22 mouse cellular contexts compared by ENCODE assay signal in the genomic region with DNA sequence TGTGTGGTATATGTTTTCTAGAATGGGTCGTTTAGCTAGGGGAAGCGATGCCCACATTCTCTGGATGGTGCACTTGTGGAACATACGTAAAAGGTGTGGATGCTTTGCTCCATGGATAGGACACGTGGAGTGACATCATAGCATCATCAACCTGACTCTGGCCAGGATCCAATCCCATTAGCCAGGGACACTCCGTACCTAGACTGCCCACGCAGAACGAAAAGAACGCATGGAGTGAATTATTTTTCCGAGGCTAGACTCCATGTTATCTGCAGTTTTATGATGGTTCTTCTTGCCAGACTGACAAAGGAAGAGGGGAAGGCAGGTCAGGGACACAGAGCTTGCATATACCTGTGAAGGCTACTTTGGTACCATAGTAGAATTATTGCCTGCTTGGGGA. TPM values are rescaled to one million over a fixed set of nuclear protein-coding genes. Genes with fewer than 3 reads are reported as not detected.
DNase-seq lines count a peak whose midpoint lies in the region; ATAC-seq and TF ChIP-seq lines count a peak whose summit lies in the region.
"Had no signal": no experiment of that assay in that cellular context is flagged by ENCODE, and none has a peak within 500 bp of the region (broad histone marks: within the 10 kb centered on the region; RNA-seq: fewer than 3 reads in every experiment).

No protein-coding gene starts in this region.

- 71% methylated on average over 9 of the region's 9 CpGs for WGBS in heart, embryonic 13.5 days
- 86% methylated on average over 9 of the region's 9 CpGs for WGBS in kidney, embryonic 16.5 days
- WGBS in midbrain, embryonic 13.5 days: 86% methylated on average over 9 of the region's 9 CpGs
- 91% methylated on average over 9 of the region's 9 CpGs for WGBS in midbrain, embryonic 16.5 days
- WGBS in intestine, postnatal 0 days: 62% methylated on average over 9 of the region's 9 CpGs

- no peaks in the 10 kb centered on the region for H3K36me3 ChIP-seq in heart, embryonic 13.5 days
- H3K36me3 ChIP-seq in kidney, embryonic 16.5 days (ENCODE audit: insufficient read depth, low read length): no peaks in the 10 kb centered on the region
- no peaks in the 10 kb centered on the region for H3K36me3 ChIP-seq in midbrain, embryonic 13.5 days
- no peaks in the 10 kb centered on the region for H3K36me3 ChIP-seq in midbrain, embryonic 16.5 days (ENCODE audit: control insufficient read depth, insufficient read depth, low read length)
- no peaks in the 10 kb centered on the region for H3K36me3 ChIP-seq in intestine, postnatal 0 days (ENCODE audit: control insufficient read depth, insufficient read depth)

- no peak overlapping the region for H3K4me3 ChIP-seq in heart, embryonic 13.5 days
- no peak overlapping the region for H3K4me3 ChIP-seq in kidney, embryonic 16.5 days (ENCODE audit: low read length)
- no peak overlapping the region for H3K4me3 ChIP-seq in midbrain, embryonic 13.5 days (replicated peaks)
- no peak overlapping the region for H3K4me3 ChIP-seq in midbrain, embryonic 16.5 days (ENCODE audit: low read depth, low read length)
- H3K4me3 ChIP-seq in intestine, postnatal 0 days (ENCODE audit: low read depth, low read length): no peak overlapping the region
- H3K4me3 ChIP-seq: forebrain, embryonic 13.5 days; hindbrain, embryonic 12.5 days; left cerebral cortex, adult 2 months; limb, embryonic 10.5 days had no signal

- intact Hi-C loops in heart, postnatal 25 days (cut with DNase I): no loop called here

- no peak for ATAC-seq in heart, embryonic 13.5 days (ENCODE audit: extremely low read depth, insufficient number of reproducible peaks, low FRiP score, low TSS enrichment)
- ATAC-seq in kidney, embryonic 16.5 days (ENCODE audit: low FRiP score, low TSS enrichment): no peak
- no peak for ATAC-seq in midbrain, embryonic 13.5 days
- no peak for ATAC-seq in midbrain, embryonic 16.5 days
- ATAC-seq in intestine, postnatal 0 days: no peak; the same call in 1 of the 2 replicates
- ATAC-seq: inflammation-experienced regulatory T-cells, adult 6 months had no signal

- peak overlapping the region; percentile 75 for H3K27ac ChIP-seq in heart, embryonic 13.5 days (replicated peaks)
- H3K27ac ChIP-seq in kidney, embryonic 16.5 days (ENCODE audit: low read length): peak overlapping the region; percentile 62
- H3K27ac ChIP-seq in midbrain, embryonic 13.5 days: 0 out of 2 replicates have a peak overlapping the region, but pooled peaks have one; percentile 53
- H3K27ac ChIP-seq in midbrain, embryonic 16.5 days (ENCODE audit: low read length): no peak overlapping the region
- H3K27ac ChIP-seq in intestine, postnatal 0 days (ENCODE audit: low read depth, low read length): peak overlapping the region; percentile 62
- H3K27ac ChIP-seq: forebrain, embryonic 13.5 days; hindbrain, embryonic 12.5 days; left cerebral cortex, adult 2 months; limb, embryonic 10.5 days; liver, embryonic 14.5 days had no signal

- H3K9ac ChIP-seq in heart, embryonic 13.5 days: no peak overlapping the region
- no peak overlapping the region for H3K9ac ChIP-seq in kidney, embryonic 16.5 days (replicated peaks; ENCODE audit: low read length)
- H3K9ac ChIP-seq in midbrain, embryonic 13.5 days (replicated peaks): no peak overlapping the region
- no peak overlapping the region for H3K9ac ChIP-seq in midbrain, embryonic 16.5 days (ENCODE audit: low read depth, low read length)
- H3K9ac ChIP-seq in intestine, postnatal 0 days (ENCODE audit: low read depth, low read length): no peak overlapping the region
- H3K9ac ChIP-seq: forebrain, embryonic 13.5 days; hindbrain, embryonic 12.5 days; liver, embryonic 14.5 days had no signal

- H3K27me3 ChIP-seq in heart, embryonic 13.5 days (replicated peaks): no peaks in the 10 kb centered on the region
- no peaks in the 10 kb centered on the region for H3K27me3 ChIP-seq in kidney, embryonic 16.5 days (ENCODE audit: insufficient read depth, low read length)
- no peaks in the 10 kb centered on the region for H3K27me3 ChIP-seq in midbrain, embryonic 13.5 days
- H3K27me3 ChIP-seq in midbrain, embryonic 16.5 days (ENCODE audit: control insufficient read depth, insufficient read depth, low read depth, low read length): no peaks in the 10 kb centered on the region
- no peaks in the 10 kb centered on the region for H3K27me3 ChIP-seq in intestine, postnatal 0 days (replicated peaks; ENCODE audit: control insufficient read depth, insufficient read depth, low read length)
- H3K27me3 ChIP-seq: forebrain, embryonic 13.5 days; hindbrain, embryonic 12.5 days had no signal

- no peak for DNase-seq in heart, postnatal 25 days (ENCODE audit: low spot score)
- DNase-seq in kidney, adult 18-20 months: no peak
- no peak for DNase-seq in yolk sac, embryonic 10.5 days (ENCODE audit: low spot score)
- DNase-seq: adrenal gland, adult 8-10 months; B cell, adult 2 months; cerebellum, adult 11 months; cerebellum, postnatal 25 days; gastrocnemius, postnatal 25 days; retina, postnatal 1 day; right cerebral cortex, postnatal 4 days; thymus, adult 2 months had no signal

- no peak for TF ChIP-seq CTCF in intestine, postnatal 0 days (IDR thresholded peaks at IDR 0.05; ENCODE audit: low read depth)

- peaks cover 62% of the 10 kb centered on the region for H3K4me1 ChIP-seq in heart, embryonic 13.5 days
- peaks cover 39% of the 10 kb centered on the region for H3K4me1 ChIP-seq in kidney, embryonic 16.5 days (ENCODE audit: insufficient read depth, low read length)
- H3K4me1 ChIP-seq in midbrain, embryonic 13.5 days (replicated peaks): peaks cover 31% of the 10 kb centered on the region
- peaks cover 4% of the 10 kb centered on the region; the same call in 1 of the 2 replicates for H3K4me1 ChIP-seq in midbrain, embryonic 16.5 days (ENCODE audit: control insufficient read depth, insufficient read depth, low read length)
- peaks cover 16% of the 10 kb centered on the region for H3K4me1 ChIP-seq in intestine, postnatal 0 days (replicated peaks; ENCODE audit: control insufficient read depth, insufficient read depth, low read length)

- peak overlapping the region; percentile 36 for H3K4me2 ChIP-seq in heart, embryonic 13.5 days
- no peak overlapping the region for H3K4me2 ChIP-seq in kidney, embryonic 16.5 days (replicated peaks; ENCODE audit: low read depth, low read length)
- H3K4me2 ChIP-seq in midbrain, embryonic 13.5 days (replicated peaks): no peak overlapping the region
- no peak overlapping the region for H3K4me2 ChIP-seq in midbrain, embryonic 16.5 days (ENCODE audit: low read length)
- no peak overlapping the region for H3K4me2 ChIP-seq in intestine, postnatal 0 days (replicated peaks; ENCODE audit: low read depth)
- H3K4me2 ChIP-seq: forebrain, embryonic 13.5 days; hindbrain, embryonic 12.5 days had no signal

- no peaks in the 10 kb centered on the region for H3K9me3 ChIP-seq in heart, embryonic 13.5 days
- H3K9me3 ChIP-seq in kidney, embryonic 16.5 days (ENCODE audit: low read length): no peaks in the 10 kb centered on the region
- no peaks in the 10 kb centered on the region for H3K9me3 ChIP-seq in midbrain, embryonic 13.5 days
- no peaks in the 10 kb centered on the region for H3K9me3 ChIP-seq in midbrain, embryonic 16.5 days (replicated peaks; ENCODE audit: control insufficient read depth, low read length, poor library complexity, severe bottlenecking)
- H3K9me3 ChIP-seq in intestine, postnatal 0 days (ENCODE audit: control insufficient read depth): no peaks in the 10 kb centered on the region
- H3K9me3 ChIP-seq: forebrain, embryonic 13.5 days; hindbrain, embryonic 12.5 days; limb, embryonic 10.5 days had no signal

RNA-seq across cellular contexts. Expression of gene Syne2, which starts 37.7 kb away (rescaled TPM):
- polyA plus RNA-seq in heart, embryonic 13.5 days (2015; fragmentation: Nextera tagmentation; extraction: Ambion mirVana): 45.3 and 49.6 TPM in 2 replicates
- total RNA-seq in heart, postnatal 25 days (2021): 10 to 100 TPM; 33.8 to 41.5 TPM
- 58.7 and 61.9 TPM in 2 replicates for polyA plus RNA-seq in kidney, embryonic 16.5 days (2015; fragmentation: Nextera tagmentation; extraction: Ambion mirVana)
- 74.5 and 84.4 TPM in 2 replicates for polyA plus RNA-seq in midbrain, embryonic 13.5 days (2015; fragmentation: Nextera tagmentation; extraction: Ambion mirVana)
- 41.4 and 51.6 TPM in 2 replicates for polyA plus RNA-seq in midbrain, embryonic 16.5 days (2015; fragmentation: Nextera tagmentation; extraction: Ambion mirVana)
- polyA plus RNA-seq in intestine, postnatal 0 days (2015; fragmentation: Nextera tagmentation; extraction: Ambion mirVana): 14.5 and 17.3 TPM in 2 replicates
